Mouse (Mus musculus) forebrain, embryonic 15.5 days (tissue): Measurements from ENCODE around the gene Usp43. TPM values are rescaled to one million over a fixed set of nuclear protein-coding genes. Genes with fewer than 3 reads are reported as not detected.
A peak's percentile ranks its signal among the peaks of the same experiment; 100 is the strongest.

Source experiments
- ATAC-seq: fragments of 200-750 bp; cut with Nextera tagmentation; replicated peaks from 2 replicates; pipeline ENCODE4 v1.8.0; 2017; ENCODE audit warnings: mild to moderate bottlenecking, moderate TSS enrichment, moderate library complexity
- H3K27ac ChIP-seq: fragments of 300-500 bp; sonication (generic); replicated peaks from 2 replicates; pipeline ENCODE4 v1.5.1; 2015; ENCODE audit warnings: mild to moderate bottlenecking, inconsistent platforms
- H3K27me3 ChIP-seq: fragments of 300-500 bp; sonication (generic); 2 replicates; pipeline ENCODE4 v1.6.1; 2015; ENCODE audit warnings: inconsistent platforms
- H3K36me3 ChIP-seq: fragments of 300-500 bp; sonication (generic); 2 replicates; pipeline ENCODE4 v1.6.1; 2015; ENCODE audit warnings: mild to moderate bottlenecking, inconsistent platforms
- H3K4me1 ChIP-seq: fragments of 300-500 bp; sonication (generic); 2 replicates; pipeline ENCODE4 v1.6.1; 2015; ENCODE audit warnings: inconsistent platforms
- H3K4me2 ChIP-seq: fragments of 300-500 bp; sonication (generic); replicated peaks from 2 replicates; pipeline ENCODE4 v1.6.1; 2015; ENCODE audit warnings: mild to moderate bottlenecking, inconsistent platforms
- H3K4me3 ChIP-seq: fragments of 300-500 bp; sonication (generic); 2 replicates; pipeline ENCODE4 v1.5.1; 2015; ENCODE audit warnings: mild to moderate bottlenecking, inconsistent platforms
- H3K9ac ChIP-seq: fragments of 300-500 bp; sonication (generic); replicated peaks from 2 replicates; pipeline ENCODE4 v1.6.1; 2015; ENCODE audit warnings: mild to moderate bottlenecking, inconsistent platforms
- H3K9me3 ChIP-seq: fragments of 300-500 bp; sonication (generic); 2 replicates; pipeline ENCODE4 v1.6.1; 2016; ENCODE audit warnings: inconsistent platforms
- WGBS: fragments of 180-500 bp; shearing (Covaris S2); methylation state at CpG from one replicate; pipeline ENCODE4 v1.1.7; 2015; ENCODE audit warnings: mixed read lengths; 5-methylcytosine and 5-hydroxymethylcytosine counted together
- polyA plus RNA-seq: library from polyadenylated mRNA; unstranded; fragments of >200 nt; fragmentation: Nextera tagmentation; extraction: Ambion mirVana; gene quantifications from 2 replicates; pipeline ENCODE4 v1.2.1, GENCODE M21; 2015

Gene Usp43
- polyA plus RNA-seq, 1 experiment from 2014 or later: 2.3 TPM

GRCm38 (mm10) chr11:67885921-67886320 is 36.0 kb downstream of the Usp43 start:
- H3K4me3 ChIP-seq: no peak overlapping the region
- no peaks in the 10 kb centered on the region for H3K36me3 ChIP-seq
- no peaks in the 10 kb centered on the region for H3K27me3 ChIP-seq
- peak overlapping the region; percentile 35; the same call in 1 of the 2 replicates for H3K27ac ChIP-seq
- 83% methylated on average over 2 of the region's 2 CpGs for WGBS
- no peak for ATAC-seq
- no peak overlapping the region for H3K4me2 ChIP-seq
- no peaks in the 10 kb centered on the region for H3K9me3 ChIP-seq
- H3K4me1 ChIP-seq: no peaks in the 10 kb centered on the region
- H3K9ac ChIP-seq: no peak overlapping the region

GRCm38 (mm10) chr11:67865521-67866197 is 56.3 kb downstream of the Usp43 start:
- no peak overlapping the region for H3K27ac ChIP-seq
- H3K9ac ChIP-seq: no peak overlapping the region
- no peak overlapping the region for H3K4me3 ChIP-seq
- H3K36me3 ChIP-seq: no peaks in the 10 kb centered on the region
- H3K9me3 ChIP-seq: no peaks in the 10 kb centered on the region
- 87% methylated on average over 9 of the region's 9 CpGs for WGBS
- no peak overlapping the region for H3K4me2 ChIP-seq
- H3K4me1 ChIP-seq: no peaks in the 10 kb centered on the region
- H3K27me3 ChIP-seq: no peaks in the 10 kb centered on the region
- ATAC-seq: no peak

- 86% methylated on average over 5 of the region's 5 CpGs for WGBS
- Histone ChIP-seq H3K36me3 (no peaks in the 10 kb centered on the region), H3K4me2 (no peak overlapping the region), H3K9ac (no peak overlapping the region), H3K4me3 (no peak overlapping the region), H3K4me1 (no peaks in the 10 kb centered on the region), H3K27me3 (no peaks in the 10 kb centered on the region), H3K27ac (no peak overlapping the region), H3K9me3 (no peaks in the 10 kb centered on the region)
- no peak for ATAC-seq
Observed at GRCm38 (mm10) chr11:67865100-67865499, 56.9 kb downstream of the Usp43 start.

GRCm38 (mm10) chr11:67861399-67861838 is 60.5 kb downstream of the Usp43 start:
- no peak for ATAC-seq
- Histone ChIP-seq H3K27ac (no peak overlapping the region), H3K9ac (no peak overlapping the region)

GRCm38 (mm10) chr11:67860743-67861398 is 61.1 kb downstream of the Usp43 start:
- Histone ChIP-seq H3K9me3 (no peaks in the 10 kb centered on the region), H3K36me3 (no peaks in the 10 kb centered on the region), H3K27me3 (no peaks in the 10 kb centered on the region), H3K4me2 (no peak overlapping the region), H3K9ac (no peak overlapping the region), H3K4me1 (no peaks in the 10 kb centered on the region), H3K27ac (no peak overlapping the region), H3K4me3 (no peak overlapping the region)
- WGBS: 54% methylated on average over 7 of the region's 7 CpGs
- no peak for ATAC-seq

More at GRCm38 (mm10) chr11:67861399-67861838, 60.5 kb downstream of the Usp43 start:
- no peaks in the 10 kb centered on the region for H3K36me3 ChIP-seq
- WGBS: 13% methylated on average over 7 of the region's 7 CpGs
- no peaks in the 10 kb centered on the region for H3K9me3 ChIP-seq
- no peaks in the 10 kb centered on the region for H3K27me3 ChIP-seq
- H3K4me3 ChIP-seq: no peak overlapping the region
- H3K4me1 ChIP-seq: no peaks in the 10 kb centered on the region
- no peak overlapping the region for H3K4me2 ChIP-seq

GRCm38 (mm10) chr11:67858518-67858917 is 63.4 kb downstream of the Usp43 start:
- H3K9ac ChIP-seq: no peak overlapping the region
- H3K9me3 ChIP-seq: no peaks in the 10 kb centered on the region
- no peaks in the 10 kb centered on the region for H3K36me3 ChIP-seq
- H3K4me2 ChIP-seq: no peak overlapping the region
- no peaks in the 10 kb centered on the region for H3K4me1 ChIP-seq
- WGBS: 88% methylated on average over 9 of the region's 9 CpGs
- no peaks in the 10 kb centered on the region for H3K27me3 ChIP-seq
- no peak overlapping the region for H3K4me3 ChIP-seq
- H3K27ac ChIP-seq: no peak overlapping the region
- no peak for ATAC-seq

- Histone ChIP-seq H3K9me3 (no peaks in the 10 kb centered on the region), H3K36me3 (no peaks in the 10 kb centered on the region), H3K27ac (no peak overlapping the region), H3K27me3 (no peaks in the 10 kb centered on the region), H3K4me3 (no peak overlapping the region), H3K4me1 (no peaks in the 10 kb centered on the region), H3K9ac (no peak overlapping the region), H3K4me2 (no peak overlapping the region)
- no peak for ATAC-seq
- 45% methylated on average over 2 of the region's 2 CpGs for WGBS
Observed at GRCm38 (mm10) chr11:67855035-67855434, 66.9 kb downstream of the Usp43 start.

GRCm38 (mm10) chr11:67853996-67854395 is 68.0 kb downstream of the Usp43 start:
- Histone ChIP-seq H3K4me1 (no peaks in the 10 kb centered on the region), H3K9ac (no peak overlapping the region), H3K9me3 (no peaks in the 10 kb centered on the region), H3K27ac (no peak overlapping the region), H3K4me3 (no peak overlapping the region), H3K4me2 (no peak overlapping the region), H3K36me3 (no peaks in the 10 kb centered on the region), H3K27me3 (no peaks in the 10 kb centered on the region)
- ATAC-seq: no peak
- WGBS: 70% methylated on average over 6 of the region's 6 CpGs

- no peak overlapping the region for H3K4me3 ChIP-seq
- no peak overlapping the region for H3K27ac ChIP-seq
- no peaks in the 10 kb centered on the region for H3K9me3 ChIP-seq
- H3K4me2 ChIP-seq: no peak overlapping the region
- H3K27me3 ChIP-seq: no peaks in the 10 kb centered on the region
- H3K4me1 ChIP-seq: no peaks in the 10 kb centered on the region
- no peak overlapping the region for H3K9ac ChIP-seq
- WGBS: 65% methylated on average over 5 of the region's 5 CpGs
- ATAC-seq: no peak
- no peaks in the 10 kb centered on the region for H3K36me3 ChIP-seq
Observed at GRCm38 (mm10) chr11:67851770-67852169, 70.2 kb downstream of the Usp43 start.

- H3K27me3 ChIP-seq: no peaks in the 10 kb centered on the region
- no peak overlapping the region for H3K4me3 ChIP-seq
- no peak for ATAC-seq
Observed at GRCm38 (mm10) chr11:67845193-67845592, 76.8 kb downstream of the Usp43 start.

GRCm38 (mm10) chr11:67839810-67840209 is 82.1 kb downstream of the Usp43 start:
- Histone ChIP-seq H3K9ac (no peak overlapping the region), H3K4me3 (no peak overlapping the region), H3K9me3 (no peaks in the 10 kb centered on the region), H3K4me1 (no peaks in the 10 kb centered on the region), H3K4me2 (no peak overlapping the region), H3K36me3 (no peaks in the 10 kb centered on the region), H3K27me3 (no peaks in the 10 kb centered on the region), H3K27ac (no peak overlapping the region)
- 85% methylated on average over 1 of the region's 1 CpGs for WGBS
- ATAC-seq: no peak

More at GRCm38 (mm10) chr11:67845193-67845592, 76.8 kb downstream of the Usp43 start:
- no peaks in the 10 kb centered on the region for H3K36me3 ChIP-seq
- no peaks in the 10 kb centered on the region for H3K9me3 ChIP-seq
- no peak overlapping the region for H3K4me2 ChIP-seq
- no peak overlapping the region for H3K9ac ChIP-seq
- 65% methylated on average over 4 of the region's 4 CpGs for WGBS
- H3K27ac ChIP-seq: peak overlapping the region; percentile 62
- H3K4me1 ChIP-seq: no peaks in the 10 kb centered on the region

GRCm38 (mm10) chr11:67835408-67836078 is 86.4 kb downstream of the Usp43 start:
- Histone ChIP-seq H3K27ac (no peak overlapping the region), H3K27me3 (no peaks in the 10 kb centered on the region), H3K4me2 (no peak overlapping the region), H3K36me3 (no peaks in the 10 kb centered on the region), H3K4me3 (no peak overlapping the region), H3K9me3 (no peaks in the 10 kb centered on the region), H3K9ac (no peak overlapping the region), H3K4me1 (no peaks in the 10 kb centered on the region)
- ATAC-seq: no peak
- WGBS: 89% methylated on average over 10 of the region's 10 CpGs
